Mouse (Mus musculus): ENCODE data around the gene Ccnyl1. TPM values are rescaled to one million over a fixed set of nuclear protein-coding genes. Genes with fewer than 3 reads are reported as not detected.
A peak's percentile ranks its signal among the peaks of the same experiment; 100 is the strongest.

The Ccnyl1 gene
- polyA plus RNA-seq, 2 experiments from 2014 or later = 1.5 to 2.3 TPM

GRCm38 (mm10) chr1:64705230-64705629 lies 15.0 kb downstream of the Ccnyl1 start:
- peak; percentile 83 for ATAC-seq

- ATAC-seq = no peak
Observed at GRCm38 (mm10) chr1:64706610-64707009, 16.4 kb downstream of the Ccnyl1 start.

GRCm38 (mm10) chr1:64709891-64710290 lies 19.6 kb downstream of the Ccnyl1 start:
- ATAC-seq = peak; percentile 66

- ATAC-seq = no peak
Observed at GRCm38 (mm10) chr1:64712006-64712760, 21.9 kb downstream of the Ccnyl1 start.

- ATAC-seq = no peak
Observed at GRCm38 (mm10) chr1:64715458-64715857, 25.2 kb downstream of the Ccnyl1 start.

GRCm38 (mm10) chr1:64716589-64717304 lies 26.5 kb downstream of the Ccnyl1 start:
- no peak for ATAC-seq

GRCm38 (mm10) chr1:64717504-64717903 lies 27.2 kb downstream of the Ccnyl1 start:
- ATAC-seq = peak; percentile 32

- ATAC-seq = no peak
Observed at GRCm38 (mm10) chr1:64721034-64721587, 30.9 kb downstream of the Ccnyl1 start.

- ATAC-seq = no peak
Observed at GRCm38 (mm10) chr1:64730046-64730445, 39.8 kb downstream of the Ccnyl1 start.

GRCm38 (mm10) chr1:64731341-64732020 lies 41.2 kb downstream of the Ccnyl1 start:
- ATAC-seq = no peak

- ATAC-seq = no peak
Observed at GRCm38 (mm10) chr1:64732161-64732560, 41.9 kb downstream of the Ccnyl1 start.

GRCm38 (mm10) chr1:64732637-64733200 lies 42.5 kb downstream of the Ccnyl1 start:
- no peak for ATAC-seq

GRCm38 (mm10) chr1:64733453-64734245 lies 43.4 kb downstream of the Ccnyl1 start:
- no peak for ATAC-seq

GRCm38 (mm10) chr1:64734771-64735750 lies 44.8 kb downstream of the Ccnyl1 start:
- ATAC-seq = no peak

- ATAC-seq = peak; percentile 6
Observed at GRCm38 (mm10) chr1:64735781-64736680, 45.8 kb downstream of the Ccnyl1 start.

- ATAC-seq = peak; percentile 1
Observed at GRCm38 (mm10) chr1:64736681-64737501, 46.6 kb downstream of the Ccnyl1 start.

GRCm38 (mm10) chr1:64737502-64738179 lies 47.4 kb downstream of the Ccnyl1 start, which contains the start of gene Fzd5:
Fzd5 (minus strand) TSS chr1:64737751.
- ATAC-seq = peak; percentile 78

- peak; percentile 10 for ATAC-seq
Observed at GRCm38 (mm10) chr1:64738180-64738555, 47.9 kb downstream of the Ccnyl1 start.
